Mouse (Mus musculus): ENCODE data around the gene Olfr1121. TPM values are rescaled to one million over a fixed set of nuclear protein-coding genes. Genes with fewer than 3 reads are reported as not detected.

The Olfr1121 gene
- polyA plus RNA-seq (2014; fragmentation: Illumina TruSeq; extraction: RNeasy Lipid Tissue Mini Kit (QIAGEN cat#74804); ENCODE audit: low replicate concordance) = not detected

DNA sequence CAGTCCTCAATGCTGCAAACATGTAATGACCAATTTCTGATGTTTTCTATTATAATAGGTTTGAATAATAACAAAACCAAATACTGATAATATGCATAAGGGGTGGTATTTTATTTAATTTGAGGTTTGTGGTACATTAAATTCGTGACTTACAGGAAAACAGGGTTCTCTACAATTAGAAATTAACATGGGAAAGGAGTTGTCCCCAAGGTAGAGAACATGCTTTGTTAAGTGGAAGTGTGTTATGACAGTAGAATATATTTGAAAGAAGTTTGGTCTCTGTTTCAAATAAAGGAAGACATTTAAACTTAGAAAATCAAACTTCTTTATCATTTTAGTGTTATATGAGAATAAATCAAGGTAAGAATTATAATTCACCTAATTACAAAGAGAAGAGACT is at the start of gene Olfr1121:
Gene Olfr1121, plus strand, starts transcription at position 301 of the 400 bp plus-strand sequence.

DNA sequence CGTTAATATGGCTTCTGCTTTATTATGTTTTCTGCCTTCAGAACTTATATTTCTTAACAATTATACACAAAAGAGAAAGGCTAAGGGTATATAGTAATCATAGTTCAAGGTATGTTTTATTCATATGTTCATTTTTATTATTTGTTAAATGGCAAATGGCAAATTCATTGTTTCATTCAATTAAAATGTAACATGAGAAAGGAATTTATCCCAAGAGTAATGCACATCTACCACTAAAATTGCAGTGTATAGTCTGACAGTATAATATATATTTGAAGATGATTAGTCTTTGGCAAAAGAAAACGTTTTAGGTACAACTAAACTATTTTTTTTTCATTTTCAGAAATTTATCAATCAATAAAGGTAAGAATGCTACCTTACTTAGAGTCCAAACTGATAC is 15.2 kb upstream of the Olfr1121 start, which contains the start of gene Olfr1120:
Gene Olfr1120, plus strand, starts transcription at position 301 of the 400 bp plus-strand sequence.

DNA sequence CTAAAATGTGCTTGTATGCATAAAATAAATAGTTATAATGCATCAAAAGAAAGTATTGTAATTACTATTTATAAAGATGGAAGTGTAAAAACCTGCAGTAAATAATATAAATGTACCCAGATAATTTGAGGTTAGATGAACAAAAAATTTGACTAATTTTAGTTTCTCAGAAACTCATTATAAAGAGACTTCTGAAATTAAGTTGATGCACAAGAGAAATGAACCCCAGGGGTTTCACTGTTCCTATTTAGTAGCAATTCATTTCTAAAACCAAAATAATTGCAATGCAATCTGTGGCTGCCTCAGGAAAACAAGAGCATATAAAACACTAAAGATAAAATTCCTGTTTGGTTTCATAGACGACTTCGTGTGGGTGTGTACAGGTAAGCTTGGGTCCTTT is 15.9 kb downstream of the Olfr1121 start, which contains the start of gene Olfr1122:
Gene Olfr1122, plus strand, starts transcription at position 301 of the 400 bp plus-strand sequence.

DNA sequence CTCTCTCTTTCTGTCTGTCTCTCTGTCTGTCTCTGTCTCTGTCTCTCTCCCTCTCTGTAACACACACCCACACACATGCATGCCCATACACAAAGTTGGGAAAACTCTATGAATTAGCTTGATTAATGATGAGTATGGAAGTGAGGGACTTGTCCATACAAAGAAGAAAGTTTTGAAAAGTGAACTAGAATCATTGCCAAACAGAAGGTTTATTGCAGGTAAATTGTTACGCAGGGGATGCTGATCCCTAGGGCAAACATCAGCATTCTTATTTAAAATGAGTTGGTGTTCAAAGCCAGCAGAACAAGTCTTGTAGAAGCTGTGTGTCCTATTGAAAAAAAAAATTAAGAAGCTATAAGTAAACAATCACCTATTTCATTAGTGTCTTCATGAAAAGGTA is 46.6 kb downstream of the Olfr1121 start, which contains the start of gene Olfr1123:
Gene Olfr1123, plus strand, starts transcription at position 301 of the 400 bp plus-strand sequence.

Other genes starting within 250 kb of the Olfr1121 start
- gene Olfr1110, start 229.6 kb upstream of the Olfr1121 start, polyA plus RNA-seq (2014; fragmentation: Illumina TruSeq; extraction: RNeasy Lipid Tissue Mini Kit (QIAGEN cat#74804); ENCODE audit: low replicate concordance) = not detected
- gene Olfr1111, start 217.3 kb upstream of the Olfr1121 start, polyA plus RNA-seq (2014; fragmentation: Illumina TruSeq; extraction: RNeasy Lipid Tissue Mini Kit (QIAGEN cat#74804); ENCODE audit: low replicate concordance) = not detected
- not detected for gene Olfr1112, start 182.1 kb upstream of the Olfr1121 start, polyA plus RNA-seq (2014; fragmentation: Illumina TruSeq; extraction: RNeasy Lipid Tissue Mini Kit (QIAGEN cat#74804); ENCODE audit: low replicate concordance)
- gene Olfr1113, start 160.9 kb upstream of the Olfr1121 start, polyA plus RNA-seq (2014; fragmentation: Illumina TruSeq; extraction: RNeasy Lipid Tissue Mini Kit (QIAGEN cat#74804); ENCODE audit: low replicate concordance) = not detected
- not detected for gene Olfr1115, start 121.9 kb upstream of the Olfr1121 start, polyA plus RNA-seq (2014; fragmentation: Illumina TruSeq; extraction: RNeasy Lipid Tissue Mini Kit (QIAGEN cat#74804); ENCODE audit: low replicate concordance)
- not detected for gene Olfr1116, start 102.4 kb upstream of the Olfr1121 start, polyA plus RNA-seq (2014; fragmentation: Illumina TruSeq; extraction: RNeasy Lipid Tissue Mini Kit (QIAGEN cat#74804); ENCODE audit: low replicate concordance)
- gene Olfr1118, start 62.3 kb upstream of the Olfr1121 start, polyA plus RNA-seq (2014; fragmentation: Illumina TruSeq; extraction: RNeasy Lipid Tissue Mini Kit (QIAGEN cat#74804); ENCODE audit: low replicate concordance) = not detected
- not detected for gene Olfr1120, start 15.1 kb upstream of the Olfr1121 start, polyA plus RNA-seq (2014; fragmentation: Illumina TruSeq; extraction: RNeasy Lipid Tissue Mini Kit (QIAGEN cat#74804); ENCODE audit: low replicate concordance)
- gene Olfr1122, start 16.0 kb downstream of the Olfr1121 start, polyA plus RNA-seq (2014; fragmentation: Illumina TruSeq; extraction: RNeasy Lipid Tissue Mini Kit (QIAGEN cat#74804); ENCODE audit: low replicate concordance) = not detected
- not detected for gene Olfr1123, start 46.7 kb downstream of the Olfr1121 start, polyA plus RNA-seq (2014; fragmentation: Illumina TruSeq; extraction: RNeasy Lipid Tissue Mini Kit (QIAGEN cat#74804); ENCODE audit: low replicate concordance)
- not detected for gene Olfr1124, start 60.4 kb downstream of the Olfr1121 start, polyA plus RNA-seq (2014; fragmentation: Illumina TruSeq; extraction: RNeasy Lipid Tissue Mini Kit (QIAGEN cat#74804); ENCODE audit: low replicate concordance)
- gene Olfr1126, start 84.1 kb downstream of the Olfr1121 start, polyA plus RNA-seq (2014; fragmentation: Illumina TruSeq; extraction: RNeasy Lipid Tissue Mini Kit (QIAGEN cat#74804); ENCODE audit: low replicate concordance) = not detected
- gene Pramel7, start 127.2 kb downstream of the Olfr1121 start, polyA plus RNA-seq (2014; fragmentation: Illumina TruSeq; extraction: RNeasy Lipid Tissue Mini Kit (QIAGEN cat#74804); ENCODE audit: low replicate concordance) = not detected
- not detected for gene Pramel6, start 136.7 kb downstream of the Olfr1121 start, polyA plus RNA-seq (2014; fragmentation: Illumina TruSeq; extraction: RNeasy Lipid Tissue Mini Kit (QIAGEN cat#74804); ENCODE audit: low replicate concordance)
- not detected for gene Olfr153, start 161.9 kb downstream of the Olfr1121 start, polyA plus RNA-seq (2014; fragmentation: Illumina TruSeq; extraction: RNeasy Lipid Tissue Mini Kit (QIAGEN cat#74804); ENCODE audit: low replicate concordance)
- not detected for gene Olfr1128, start 175.6 kb downstream of the Olfr1121 start, polyA plus RNA-seq (2014; fragmentation: Illumina TruSeq; extraction: RNeasy Lipid Tissue Mini Kit (QIAGEN cat#74804); ENCODE audit: low replicate concordance)
- gene Olfr1129, start 204.0 kb downstream of the Olfr1121 start, polyA plus RNA-seq (2014; fragmentation: Illumina TruSeq; extraction: RNeasy Lipid Tissue Mini Kit (QIAGEN cat#74804); ENCODE audit: low replicate concordance) = not detected
- not detected for gene Olfr1130, start 236.3 kb downstream of the Olfr1121 start, polyA plus RNA-seq (2014; fragmentation: Illumina TruSeq; extraction: RNeasy Lipid Tissue Mini Kit (QIAGEN cat#74804); ENCODE audit: low replicate concordance)

Data from small intestine, adult 10 weeks (tissue).